In the genomic region with DNA sequence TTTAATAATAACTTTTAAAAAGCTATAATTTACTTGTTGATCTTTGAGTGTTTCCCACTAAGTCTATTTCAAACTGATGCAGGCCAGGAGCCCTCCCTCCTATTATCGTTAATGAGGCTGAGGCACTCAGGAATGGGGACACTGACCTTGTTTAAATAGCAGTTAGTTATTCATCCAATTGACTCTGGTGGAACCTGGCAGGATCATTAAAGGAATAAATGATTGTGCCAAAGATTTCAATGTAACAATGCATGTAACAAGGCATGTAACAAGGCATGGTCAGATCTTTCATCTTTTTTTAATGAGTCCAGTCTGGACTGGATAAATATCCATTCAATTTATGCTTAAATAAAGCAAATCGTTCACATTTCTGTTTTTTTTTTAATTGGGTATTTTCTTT, we compare ENCODE assay signal across 23 mouse cellular contexts.
"Had no signal": no experiment of that assay in that cellular context is flagged by ENCODE, and none has a peak within 500 bp of the region (broad histone marks: within the 10 kb centered on the region; RNA-seq: fewer than 3 reads in every experiment).

No protein-coding gene starts in this region.

- DNase-seq: gastrocnemius, adult 2 months; gastrocnemius, postnatal 10 days; gastrocnemius, postnatal 25 days; heart, adult 18-20 months; heart, postnatal 10 days; heart, postnatal 4 days; kidney, adult 18-20 months; kidney, adult 8-10 months; kidney, postnatal 10 days; kidney, postnatal 25 days; kidney, postnatal 4 days; liver; liver, embryonic 13.5 days had no signal

- H3K36me3 ChIP-seq: heart, embryonic 10.5 days; heart, embryonic 12.5 days; hindbrain, embryonic 10.5 days; hindbrain, embryonic 12.5 days; intestine, embryonic 15.5 days; limb, embryonic 10.5 days; limb, embryonic 12.5 days; liver, embryonic 13.5 days had no signal

- H3K4me1 ChIP-seq: heart, embryonic 10.5 days; heart, embryonic 12.5 days; hindbrain, embryonic 10.5 days; hindbrain, embryonic 12.5 days; intestine, embryonic 15.5 days; limb, embryonic 10.5 days; limb, embryonic 12.5 days; liver, embryonic 13.5 days had no signal

- H3K27ac ChIP-seq: gastrocnemius, adult 2 months; heart, embryonic 10.5 days; hindbrain, embryonic 10.5 days; hindbrain, embryonic 12.5 days; hindbrain, embryonic 14.5 days; intestine, embryonic 15.5 days; layer of hippocampus, adult 2 months; left cerebral cortex, adult 2 months; limb, embryonic 10.5 days; limb, embryonic 12.5 days; liver, embryonic 13.5 days had no signal

- H3K4me3 ChIP-seq: gastrocnemius, adult 2 months; heart, embryonic 10.5 days; heart, embryonic 12.5 days; hindbrain, embryonic 10.5 days; hindbrain, embryonic 12.5 days; intestine, embryonic 15.5 days; layer of hippocampus, adult 2 months; left cerebral cortex, adult 2 months; limb, embryonic 10.5 days; limb, embryonic 12.5 days; liver, embryonic 13.5 days had no signal

- H3K27me3 ChIP-seq: heart, embryonic 12.5 days; hindbrain, embryonic 12.5 days; intestine, embryonic 15.5 days; limb, embryonic 12.5 days; liver, embryonic 13.5 days had no signal
